Mouse (Mus musculus) midbrain, embryonic 14.5 days (tissue): ENCODE data around the gene Gnao1. TPM values are rescaled to one million over a fixed set of nuclear protein-coding genes. Genes with fewer than 3 reads are reported as not detected.
A peak's percentile ranks its signal among the peaks of the same experiment; 100 is the strongest.

Experiments
- ATAC-seq: fragments of 200-750 bp; cut with Nextera tagmentation; 2 replicates; pipeline ENCODE4 v1.8.0; 2017; ENCODE audit warnings: moderate number of reproducible peaks, moderate library complexity; ENCODE audit not compliant: low FRiP score, low TSS enrichment
- DNase-seq: peaks from one replicate; pipeline ENCODE4 v3.0.0-alpha.2; 2015
- H3K27ac ChIP-seq: fragments of 300-500 bp; sonication (generic); replicated peaks from 2 replicates; pipeline ENCODE4 v1.5.1; 2014; ENCODE audit warnings: mild to moderate bottlenecking, low read depth, low read length, moderate library complexity
- H3K27me3 ChIP-seq: fragments of 300-500 bp; sonication (generic); 2 replicates; pipeline ENCODE4 v1.6.1; 2014; ENCODE audit warnings: low read length, control low read depth, mixed read lengths; ENCODE audit not compliant: control insufficient read depth, insufficient read depth
- H3K36me3 ChIP-seq: fragments of 300-500 bp; sonication (generic); 2 replicates; pipeline ENCODE4 v1.6.1; 2014; ENCODE audit warnings: low read length, control low read depth; ENCODE audit not compliant: control insufficient read depth, insufficient read depth
- H3K4me1 ChIP-seq: fragments of 300-500 bp; sonication (generic); 2 replicates; pipeline ENCODE4 v1.6.1; 2014; ENCODE audit warnings: mild to moderate bottlenecking, antibody characterized with exemption, low read length, control low read depth; ENCODE audit not compliant: control insufficient read depth, insufficient read depth
- H3K4me2 ChIP-seq: fragments of 300-500 bp; sonication (generic); 2 replicates; pipeline ENCODE4 v1.6.1; 2014; ENCODE audit warnings: mild to moderate bottlenecking, low read length, moderate library complexity
- H3K4me3 ChIP-seq: fragments of 300-500 bp; sonication (generic); replicated peaks from 2 replicates; pipeline ENCODE4 v1.5.1; 2014; ENCODE audit warnings: low read depth, low read length
- H3K9ac ChIP-seq: fragments of 300-500 bp; sonication (generic); replicated peaks from 2 replicates; pipeline ENCODE4 v1.6.1; 2014; ENCODE audit warnings: mild to moderate bottlenecking, low read length, moderate library complexity
- H3K9me3 ChIP-seq: fragments of 300-500 bp; sonication (generic); 2 replicates; pipeline ENCODE4 v1.6.1; 2016; ENCODE audit warnings: low read length, control low read depth, mixed read lengths; ENCODE audit not compliant: control insufficient read depth
- whole genome bisulfite sequencing: fragments of 180-500 bp; shearing (Covaris S2); extraction: QIAGEN DNeasy Blood & Tissue Kit; methylation state at CpG from one replicate; pipeline ENCODE4 v1.1.7; 2014; 5-methylcytosine and 5-hydroxymethylcytosine counted together
- polyA plus RNA-seq: library from polyadenylated mRNA; unstranded; fragments of >200 nt; fragmentation: Nextera tagmentation; extraction: Ambion mirVana; gene quantifications from 2 replicates; pipeline ENCODE4 v1.2.1, GENCODE M21; 2014

Gene Gnao1
- polyA plus RNA-seq, 1 experiment from 2014 or later = 179 TPM

- no peak overlapping the region for H3K9ac ChIP-seq
- H3K27me3 ChIP-seq = no peaks in the 10 kb centered on the region
- H3K4me1 ChIP-seq = no peaks in the 10 kb centered on the region
- no peaks in the 10 kb centered on the region for H3K9me3 ChIP-seq
- ATAC-seq = no peak
- WGBS = 91% methylated on average over 2 of the region's 2 CpGs
- DNase-seq = no peak
- H3K4me2 ChIP-seq = no peak overlapping the region
- H3K4me3 ChIP-seq = no peak overlapping the region
- peaks cover 59% of the 10 kb centered on the region for H3K36me3 ChIP-seq
- no peak overlapping the region for H3K27ac ChIP-seq
Measured at GRCm38 (mm10) chr8:93998961-93999360, 189.2 kb downstream of the Gnao1 start.

- ATAC-seq (no peak), DNase-seq (no peak)
- H3K9me3 ChIP-seq = no peaks in the 10 kb centered on the region
- H3K4me3 ChIP-seq = no peak overlapping the region
- H3K9ac ChIP-seq = no peak overlapping the region
- no peak overlapping the region for H3K27ac ChIP-seq
- peaks cover 5% of the 10 kb centered on the region; the same call in 1 of the 2 replicates for H3K4me1 ChIP-seq
- H3K27me3 ChIP-seq = no peaks in the 10 kb centered on the region
- no peak overlapping the region for H3K4me2 ChIP-seq
- H3K36me3 ChIP-seq = peaks cover 44% of the 10 kb centered on the region
- 90% methylated on average over 9 of the region's 9 CpGs for whole genome bisulfite sequencing
Measured at GRCm38 (mm10) chr8:94004139-94004538, 194.4 kb downstream of the Gnao1 start.

DNA sequence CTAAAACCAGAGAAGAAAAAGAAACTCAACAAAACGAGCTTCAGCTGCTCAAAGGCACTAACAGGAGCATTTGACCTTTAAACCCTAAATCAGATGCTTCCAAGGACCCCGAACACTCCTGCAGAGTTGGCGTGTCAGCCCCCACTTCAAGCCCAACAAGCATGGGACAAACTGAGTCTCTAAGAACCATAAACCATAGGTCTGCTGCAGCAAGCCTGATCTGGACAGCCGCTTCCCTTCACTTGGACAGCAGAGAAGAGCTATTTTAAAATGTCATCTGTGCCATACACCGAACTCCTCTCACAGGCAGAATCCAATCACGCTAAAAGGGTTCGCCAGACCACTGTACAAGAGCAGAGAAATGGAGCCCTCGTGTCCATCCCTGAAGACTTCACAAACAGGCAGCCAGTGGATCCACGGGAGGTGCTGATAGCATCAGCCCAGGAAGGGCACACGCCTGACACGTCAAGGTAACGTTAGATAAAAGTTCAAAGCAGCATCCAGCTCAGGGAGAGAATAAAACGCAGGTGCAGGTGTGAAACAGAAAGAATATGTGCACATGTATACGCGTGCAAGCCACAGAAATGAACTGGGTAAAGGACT lies 199.6 kb downstream of the Gnao1 start:
- ATAC-seq (no peak), DNase-seq (no peak)
- Histone ChIP-seq H3K9ac (no peak overlapping the region), H3K4me2 (0 out of 2 replicates have a peak overlapping the region, but pooled peaks have one; percentile 0), H3K4me1 (peaks cover 26% of the 10 kb centered on the region), H3K27ac (no peak overlapping the region), H3K27me3 (no peaks in the 10 kb centered on the region), H3K4me3 (no peak overlapping the region), H3K36me3 (peaks cover 4% of the 10 kb centered on the region; the same call in 1 of the 2 replicates), H3K9me3 (no peaks in the 10 kb centered on the region)
- 66% methylated on average over 15 of the region's 15 CpGs for WGBS

GRCm38 (mm10) chr8:94010101-94010705 lies 200.4 kb downstream of the Gnao1 start:
- peaks cover 26% of the 10 kb centered on the region for H3K4me1 ChIP-seq
- H3K9me3 ChIP-seq = no peaks in the 10 kb centered on the region
- H3K36me3 ChIP-seq = no peaks in the 10 kb centered on the region
- H3K4me3 ChIP-seq = no peak overlapping the region
- H3K27me3 ChIP-seq = no peaks in the 10 kb centered on the region
- H3K27ac ChIP-seq = no peak overlapping the region
- no peak overlapping the region for H3K9ac ChIP-seq
- 45% methylated on average over 2 of the region's 2 CpGs for WGBS
- H3K4me2 ChIP-seq = peak overlapping the region; percentile 85
- ATAC-seq = no peak
- no peak for DNase-seq

- Histone ChIP-seq H3K36me3 (no peaks in the 10 kb centered on the region), H3K27ac (peak overlapping the region; percentile 97), H3K27me3 (no peaks in the 10 kb centered on the region), H3K4me3 (peak overlapping the region; percentile 98), H3K9me3 (no peaks in the 10 kb centered on the region), H3K4me2 (peak overlapping the region; percentile 85), H3K4me1 (peaks cover 26% of the 10 kb centered on the region), H3K9ac (peak overlapping the region; percentile 98)
- DNase-seq (peak; percentile 8), ATAC-seq (no peak)
- WGBS = 5% methylated on average over 48 of the region's 48 CpGs
Measured at GRCm38 (mm10) chr8:94011076-94012012, 201.6 kb downstream of the Gnao1 start.

- H3K27me3 ChIP-seq = no peaks in the 10 kb centered on the region
- H3K9me3 ChIP-seq = no peaks in the 10 kb centered on the region
- H3K4me3 ChIP-seq = peak within 1 kb of the TSS; percentile 98
- peaks cover 26% of the 10 kb centered on the region for H3K4me1 ChIP-seq
- no peaks in the 10 kb centered on the region for H3K36me3 ChIP-seq
- peak within 1 kb of the TSS; percentile 85 for H3K4me2 ChIP-seq
- WGBS = under 1% methylated on average over 115 of the region's 130 CpGs
- peak within 1 kb of the TSS; percentile 97 for H3K27ac ChIP-seq
- peak within 1 kb of the TSS; percentile 98 for H3K9ac ChIP-seq
- DNase-seq (peak; percentile 90), ATAC-seq (peak; percentile 94)
Measured at GRCm38 (mm10) chr8:94012013-94012951, 202.5 kb downstream of the Gnao1 start, which contains the start of gene Amfr. Gene Amfr, minus strand, starts transcription at chr8:94012842.

DNA sequence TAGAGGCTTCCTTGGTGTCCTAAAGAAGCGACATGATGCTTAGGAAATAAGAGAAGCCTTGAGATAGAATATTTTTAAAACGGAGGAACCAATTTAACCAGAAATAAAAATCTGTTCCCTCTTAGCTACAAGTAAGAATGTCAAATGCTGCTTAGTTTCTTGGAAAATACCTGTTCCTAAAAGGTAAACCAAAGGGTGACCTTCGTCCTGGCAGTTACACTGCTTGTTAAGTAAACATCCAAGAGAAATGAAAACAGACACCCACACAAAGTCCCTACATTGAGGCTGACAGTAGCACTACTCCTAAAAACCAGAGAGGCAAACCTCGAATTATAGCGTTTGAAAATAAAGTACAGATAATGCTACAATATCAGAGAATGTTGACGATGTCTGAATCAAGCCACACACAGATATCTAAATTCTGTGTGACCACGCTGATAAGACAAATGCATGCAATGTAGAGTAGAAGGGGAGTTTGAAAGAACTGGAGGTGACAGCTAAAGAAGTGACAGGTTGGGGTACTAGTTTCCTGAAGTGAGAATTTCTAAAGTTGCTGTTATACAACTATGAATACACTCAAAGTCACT lies 203.4 kb downstream of the Gnao1 start:
- Histone ChIP-seq H3K27ac (peak overlapping the region; percentile 97), H3K9me3 (no peaks in the 10 kb centered on the region), H3K4me1 (peaks cover 26% of the 10 kb centered on the region), H3K36me3 (no peaks in the 10 kb centered on the region; the same call in 1 of the 2 replicates), H3K27me3 (no peaks in the 10 kb centered on the region), H3K4me3 (peak overlapping the region; percentile 98), H3K9ac (peak overlapping the region; percentile 98), H3K4me2 (peak overlapping the region; percentile 85)
- DNase-seq = peak; percentile 27
- 43% methylated on average over 7 of the region's 7 CpGs for WGBS
- ATAC-seq = no peak
